Mouse (Mus musculus) retina, postnatal 7 days (tissue): ENCODE data around the gene Elp4.

ENCODE experiments used
- DNase-seq: peaks from one replicate; pipeline ENCODE4 v3.0.0-alpha.2; 2012; ENCODE audit warnings: low read depth, low spot score

The Elp4 gene

GRCm38 (mm10) chr2:105682634-105683351, 221.6 kb downstream of the Elp4 start:
- no peak for DNase-seq

DNA sequence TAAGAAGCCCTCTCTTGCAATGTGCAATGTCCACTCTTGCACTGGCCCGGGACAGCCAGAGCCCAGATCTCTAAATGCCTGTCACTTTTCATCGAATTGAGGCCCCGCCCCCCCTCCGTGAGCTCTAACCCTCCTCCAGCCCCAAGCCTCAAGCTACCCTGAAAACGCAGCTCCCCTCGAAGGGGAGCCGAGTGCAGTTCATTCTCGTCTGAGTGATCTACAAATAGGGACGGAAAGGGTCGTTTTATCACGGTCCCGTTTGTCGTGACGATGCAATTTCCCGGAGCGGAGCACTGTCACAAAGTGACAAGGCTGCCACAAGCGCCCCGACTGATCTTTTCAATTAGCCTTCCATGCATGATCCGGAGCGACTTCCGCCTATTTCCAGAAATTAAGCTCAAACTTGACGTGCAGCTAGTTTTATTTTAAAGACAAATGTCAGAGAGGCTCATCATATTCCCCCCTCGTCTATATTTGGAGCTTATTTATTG, 222.3 kb downstream of the Elp4 start:
- no peak for DNase-seq

DNA sequence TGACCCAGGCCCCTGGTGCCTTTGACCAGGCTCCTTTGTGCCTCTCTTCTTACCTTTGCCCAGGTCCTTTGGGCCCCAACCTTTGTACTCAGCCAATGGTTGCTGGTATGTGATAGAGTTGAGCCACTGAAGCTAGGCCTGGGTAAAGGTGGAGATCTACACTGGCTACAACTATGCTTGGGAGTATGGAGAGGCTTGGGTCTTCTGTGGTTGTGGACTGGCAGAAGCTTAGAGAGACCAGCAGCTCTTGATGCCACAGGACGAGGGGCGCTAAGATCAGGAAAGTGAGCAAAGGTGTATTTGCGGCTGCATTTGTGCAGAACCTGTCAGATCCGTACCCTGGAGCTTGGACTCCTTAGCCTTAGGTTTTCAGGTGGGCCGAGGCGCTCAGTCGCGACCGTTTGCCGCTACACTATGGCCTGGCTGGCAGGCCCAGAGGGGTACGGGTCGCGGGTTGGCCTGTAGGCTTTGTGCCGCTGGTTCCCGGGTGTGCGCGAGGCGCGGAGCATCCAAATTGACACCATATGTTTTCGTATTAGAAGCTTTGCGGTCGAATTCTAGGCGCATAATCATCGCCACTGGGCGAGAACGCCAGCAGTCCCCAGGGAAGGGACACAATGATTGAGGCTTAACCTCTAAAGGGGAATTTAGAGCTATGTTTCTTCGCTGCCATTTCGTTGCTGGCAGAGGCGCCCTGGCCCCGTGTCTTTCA, 223.2 kb downstream of the Elp4 start:
- no peak for DNase-seq

- no peak for DNase-seq
Observed at GRCm38 (mm10) chr2:105680146-105680998, 224.0 kb downstream of the Elp4 start.

DNA sequence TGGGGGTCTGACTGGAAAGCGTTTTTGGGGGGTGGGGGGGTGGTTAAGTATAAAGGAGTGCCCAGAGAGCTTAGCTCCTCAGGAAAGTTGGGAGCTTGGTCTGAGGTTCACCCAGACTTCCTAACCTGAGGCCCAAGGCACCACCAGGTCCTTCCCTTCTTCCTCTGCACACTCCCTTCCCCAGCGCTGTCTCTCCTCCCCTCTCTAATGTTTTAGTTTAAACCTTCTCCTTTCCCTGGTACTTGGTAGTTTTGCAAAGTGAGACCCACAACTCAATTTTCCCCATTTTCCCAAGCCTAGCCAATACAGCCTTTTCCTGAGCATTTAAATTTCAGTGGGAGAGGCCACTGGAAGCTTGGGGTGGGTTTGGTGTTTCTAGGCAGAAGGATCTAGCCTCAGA, 225.0 kb downstream of the Elp4 start:
- DNase-seq = no peak

DNA sequence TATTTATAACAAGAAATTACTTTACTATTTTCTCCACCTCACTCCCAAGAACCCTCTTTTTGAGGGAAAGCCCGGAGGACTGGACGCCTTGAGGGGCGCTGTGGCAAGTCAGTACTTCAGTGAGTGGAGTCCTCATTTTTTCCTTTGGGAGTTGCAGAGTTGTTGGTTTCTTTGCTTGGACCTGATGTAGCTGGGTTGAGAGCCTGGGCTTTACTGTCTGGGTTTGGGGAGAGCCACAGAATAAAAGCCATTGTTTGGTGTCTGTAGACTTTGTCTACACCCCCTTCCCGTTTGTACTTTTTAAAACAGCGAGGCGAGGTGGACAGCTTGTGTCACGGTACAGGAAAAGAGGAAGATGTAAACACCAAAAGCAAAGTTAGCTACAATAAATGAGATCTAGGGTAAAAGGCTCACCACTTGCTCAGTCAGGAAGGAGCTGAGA, 225.5 kb downstream of the Elp4 start:
- no peak for DNase-seq

DNA sequence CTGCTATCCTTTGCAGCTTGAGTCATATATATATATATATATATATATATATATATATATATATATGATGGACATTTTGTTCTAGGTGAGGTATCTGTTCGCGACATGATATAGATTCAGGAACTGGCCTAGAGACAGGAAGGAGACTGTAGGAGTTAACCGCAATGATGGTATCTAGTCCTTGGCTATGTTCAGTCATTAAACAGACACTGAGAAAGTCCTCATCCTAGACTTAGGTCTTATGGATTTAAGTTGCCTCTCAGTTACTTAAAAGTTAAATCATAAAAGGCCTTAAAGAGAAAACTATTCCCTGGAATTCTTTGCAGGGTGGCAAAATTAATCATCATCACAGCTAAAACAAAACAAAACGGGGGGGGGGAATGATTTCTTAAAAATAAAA, 226.1 kb downstream of the Elp4 start:
- no peak for DNase-seq

DNA sequence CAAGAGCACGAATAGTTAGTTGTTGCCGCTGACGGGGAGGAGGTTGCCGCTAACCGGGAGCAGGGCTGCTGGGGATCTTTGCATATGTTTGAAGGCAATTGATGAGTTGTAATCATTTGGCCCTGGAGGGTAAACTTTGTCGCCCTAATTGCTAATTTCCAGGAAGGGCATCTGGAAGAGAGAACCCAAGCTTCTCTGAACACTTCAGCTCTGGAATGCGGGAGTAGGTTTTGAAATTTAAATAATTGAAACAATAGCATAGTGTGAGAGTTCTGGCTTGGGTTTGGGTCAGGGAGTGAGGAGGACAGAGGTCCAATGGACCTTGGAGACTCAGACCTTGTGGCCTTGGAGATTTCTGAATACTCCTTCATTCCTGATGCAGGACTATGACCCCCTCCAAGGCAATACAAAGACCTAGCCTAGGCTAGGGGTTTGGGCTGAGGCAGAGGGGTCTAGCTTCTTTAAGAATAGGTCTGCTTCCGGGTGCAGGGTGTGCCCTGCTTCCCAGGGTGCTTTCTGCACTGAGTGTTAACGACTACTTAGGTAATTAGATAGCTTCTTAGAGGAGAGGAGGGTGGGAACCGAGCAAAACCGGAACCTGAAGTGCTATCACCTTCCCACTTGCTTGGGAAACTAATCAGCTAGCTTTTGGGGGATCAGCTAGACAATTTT, 226.8 kb downstream of the Elp4 start:
- no peak for DNase-seq

DNA sequence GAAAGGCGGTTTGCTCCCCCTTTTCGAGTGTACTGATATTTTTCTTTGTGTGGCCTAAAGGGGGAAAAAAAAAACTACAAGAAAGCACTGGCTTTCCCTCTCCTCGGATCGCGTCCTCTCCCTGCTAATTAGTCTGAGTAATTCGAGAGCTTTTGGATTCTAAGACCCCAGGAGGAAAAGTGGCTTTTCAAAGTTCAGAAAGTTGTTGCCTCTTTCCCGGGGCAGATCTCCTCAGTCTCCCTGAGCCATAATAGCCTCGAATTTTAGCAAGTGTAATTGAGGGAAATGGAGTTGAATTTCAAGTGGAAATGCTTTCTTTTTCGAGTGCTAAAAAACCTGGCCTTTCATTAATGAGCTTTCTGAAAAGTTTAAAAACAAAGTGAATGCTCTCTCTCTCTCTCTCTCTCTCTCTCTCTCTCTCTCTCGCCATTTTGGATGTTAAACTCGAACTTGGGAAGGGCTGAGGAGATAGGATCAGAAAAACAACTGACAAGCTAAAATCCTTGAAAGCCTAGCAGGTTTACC, 227.4 kb downstream of the Elp4 start:
- no peak for DNase-seq

DNA sequence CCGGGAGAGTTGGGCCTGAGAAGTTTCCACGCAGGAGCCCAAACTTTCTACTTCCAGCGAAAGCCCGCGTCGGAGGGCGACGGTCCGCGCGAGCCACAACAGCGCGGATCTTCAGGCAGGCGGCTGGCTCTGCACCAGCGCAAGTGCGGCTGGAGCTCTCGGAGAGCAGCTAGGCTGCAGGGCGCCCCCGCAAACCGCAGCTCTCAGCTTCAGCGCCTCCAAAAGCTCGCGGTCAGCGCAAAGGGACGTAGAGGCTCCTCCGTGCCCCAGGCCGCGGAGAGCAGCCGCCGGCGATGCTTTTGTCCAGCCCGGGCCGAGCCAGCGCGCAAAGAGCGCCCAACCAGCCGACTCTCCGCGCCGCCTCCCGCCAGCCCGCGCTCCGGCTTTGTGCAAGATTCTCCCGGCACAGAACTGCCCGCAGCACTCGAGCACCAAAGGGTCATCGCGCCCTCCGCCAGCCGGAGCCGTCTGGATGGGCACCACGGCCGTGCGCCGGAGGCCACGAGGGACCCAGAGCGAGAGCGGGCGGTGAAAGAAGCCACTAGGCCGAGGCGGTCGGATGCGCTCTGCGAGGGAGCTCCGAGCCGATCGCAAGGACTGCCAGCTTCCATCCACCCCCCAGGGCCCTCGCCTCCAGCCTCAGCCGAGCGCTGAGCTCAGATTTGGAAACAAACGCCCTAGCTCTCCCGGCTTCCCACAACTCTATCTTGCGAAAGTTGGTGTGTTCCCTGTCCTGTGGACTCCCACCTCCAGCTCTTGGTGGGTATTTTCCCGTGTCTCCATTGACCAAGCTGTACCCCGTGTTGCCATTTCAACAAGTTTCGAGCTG, 228.1 kb downstream of the Elp4 start:
- no peak for DNase-seq

GRCm38 (mm10) chr2:105675730-105676079, 228.7 kb downstream of the Elp4 start:
- DNase-seq = no peak

- no peak for DNase-seq
Observed at GRCm38 (mm10) chr2:105674875-105675729, 229.3 kb downstream of the Elp4 start.

- no peak for DNase-seq
Observed at GRCm38 (mm10) chr2:105674061-105674874, 230.1 kb downstream of the Elp4 start.

DNA sequence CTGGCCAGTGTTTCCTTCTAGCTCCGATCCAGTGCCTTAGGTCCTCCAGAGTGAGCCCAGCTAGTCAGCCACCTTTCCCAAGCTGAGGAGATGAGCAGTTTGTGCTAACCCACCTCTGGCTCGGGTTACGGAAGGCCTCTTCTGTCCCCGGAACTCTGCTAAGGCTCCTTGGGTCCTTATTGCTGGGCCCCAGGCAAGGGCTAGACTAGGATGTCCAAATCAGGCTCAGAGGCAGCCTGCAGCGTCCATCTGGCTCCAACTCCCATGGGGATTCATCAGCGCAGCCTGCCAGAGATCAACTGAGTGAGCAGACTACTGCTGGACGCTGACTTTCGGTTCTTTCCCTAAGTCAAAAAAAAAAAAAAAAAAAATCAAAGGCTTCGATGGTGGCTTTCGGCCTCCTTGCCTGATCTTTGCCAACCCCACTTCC, 230.7 kb downstream of the Elp4 start:
- no peak for DNase-seq

DNA sequence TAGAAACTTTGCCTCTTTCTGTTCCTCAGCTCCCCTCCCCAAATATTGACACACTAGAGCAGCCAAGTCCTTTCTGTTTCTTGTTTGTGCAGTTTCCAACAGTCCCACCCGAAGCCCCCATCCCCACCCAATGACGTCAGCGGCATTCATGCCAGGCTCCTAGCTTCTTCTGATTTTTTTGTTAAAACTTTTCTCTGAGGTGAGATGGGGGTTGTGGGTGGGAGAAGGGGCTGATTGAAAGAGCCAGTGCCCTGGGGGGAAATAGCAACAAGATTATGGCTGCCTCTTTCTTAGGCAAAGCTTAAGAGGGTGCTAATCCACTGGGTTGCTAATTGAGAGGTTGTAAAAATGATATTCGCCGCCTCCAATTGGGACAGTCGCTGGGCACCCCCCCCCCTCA, 231.3 kb downstream of the Elp4 start:
- DNase-seq = no peak

- no peak for DNase-seq
Observed at GRCm38 (mm10) chr2:105672596-105672960, 231.8 kb downstream of the Elp4 start.

GRCm38 (mm10) chr2:105671798-105672595, 232.4 kb downstream of the Elp4 start:
- DNase-seq = no peak
